Mouse (Mus musculus): Measurements from ENCODE around the gene Gimap3. TPM values are rescaled to one million over a fixed set of nuclear protein-coding genes. Genes with fewer than 3 reads are reported as not detected.

The Gimap3 gene
- polyA plus RNA-seq, 1 experiment from 2014 or later, result 0.75 TPM

DNA sequence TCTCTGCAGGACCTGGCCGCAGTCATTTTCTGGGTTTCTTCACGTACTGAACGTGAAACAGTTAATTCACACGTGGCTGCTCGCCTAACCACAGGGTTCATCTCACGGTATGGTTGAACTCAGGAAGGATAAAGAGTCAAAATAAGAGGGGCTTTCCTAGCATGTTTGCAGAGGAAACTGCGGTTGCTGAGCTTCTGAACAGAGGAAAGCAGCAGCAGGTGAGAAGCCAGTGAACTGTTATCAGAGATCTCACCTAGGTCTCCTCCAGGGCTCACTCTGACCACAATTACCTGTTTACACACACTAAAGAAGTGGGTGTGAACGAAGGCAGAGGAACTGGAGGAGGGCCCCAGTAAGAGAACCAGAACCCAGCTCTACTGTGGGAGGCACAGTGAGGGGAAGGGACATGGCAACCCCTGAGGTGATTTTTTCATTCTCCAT is 37.8 kb downstream of the Gimap3 start:
- Histone ChIP-seq H3K27ac (ENCODE audit: low read depth) (no peak overlapping the region), H3K9ac (replicated peaks) (no peak overlapping the region), H3K4me2 (ENCODE audit: low read depth, low read length) (no peak overlapping the region), H3K9me3 (ENCODE audit: low read length) (no peaks in the 10 kb centered on the region), H3K4me1 (ENCODE audit: insufficient read depth) (no peaks in the 10 kb centered on the region), H3K4me3 (ENCODE audit: low read depth, low read length) (no peak overlapping the region), H3K36me3 (replicated peaks; ENCODE audit: insufficient read depth, low read length) (no peaks in the 10 kb centered on the region), H3K27me3 (ENCODE audit: insufficient read depth, low read length) (no peaks in the 10 kb centered on the region)
- 21% methylated on average over 8 of the region's 8 CpGs for WGBS (ENCODE audit: insufficient replicate concordance)
- no peak for TF ChIP-seq EP300 (IDR thresholded peaks at IDR 0.05; ENCODE audit: low read depth)
- TF ChIP-seq CTCF (IDR thresholded peaks at IDR 0.05; ENCODE audit: low read depth), result no peak
- DNase-seq (no peak), ATAC-seq (no peak)

DNA sequence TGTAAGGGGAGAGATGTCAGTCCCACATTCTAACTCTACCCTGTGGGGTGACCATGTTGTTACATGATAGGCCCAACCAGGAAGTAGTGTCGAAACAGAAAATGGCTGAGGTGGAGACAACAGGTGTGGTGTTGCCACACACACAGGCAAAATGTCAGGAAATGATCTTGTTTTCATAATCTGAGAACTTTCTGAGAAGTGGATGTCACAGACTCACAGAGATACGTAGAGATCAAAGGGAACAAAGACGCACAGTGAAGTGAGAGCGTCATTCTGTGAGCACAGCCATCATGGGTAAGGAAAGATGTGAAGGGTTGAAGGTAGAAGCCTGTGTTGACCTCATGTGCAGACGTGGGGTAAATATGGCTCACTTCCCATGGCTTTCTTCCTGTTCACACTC is 42.9 kb downstream of the Gimap3 start:
- H3K4me3 ChIP-seq (ENCODE audit: low read depth, low read length), result no peak overlapping the region
- no peak for ATAC-seq
- no peak overlapping the region for H3K9ac ChIP-seq (replicated peaks)
- no peak overlapping the region for H3K27ac ChIP-seq (ENCODE audit: low read depth)
- TF ChIP-seq CTCF (IDR thresholded peaks at IDR 0.05; ENCODE audit: low read depth) (no peak), EP300 (IDR thresholded peaks at IDR 0.05; ENCODE audit: low read depth) (no peak)
- H3K4me2 ChIP-seq (ENCODE audit: low read depth, low read length), result no peak overlapping the region
- no peaks in the 10 kb centered on the region for H3K9me3 ChIP-seq (ENCODE audit: low read length)
- H3K36me3 ChIP-seq (replicated peaks; ENCODE audit: insufficient read depth, low read length), result no peaks in the 10 kb centered on the region
- 78% methylated on average over 5 of the region's 5 CpGs for WGBS (ENCODE audit: insufficient replicate concordance)
- no peak for DNase-seq
- no peaks in the 10 kb centered on the region for H3K4me1 ChIP-seq (ENCODE audit: insufficient read depth)
- H3K27me3 ChIP-seq (ENCODE audit: insufficient read depth, low read length), result no peaks in the 10 kb centered on the region

DNA sequence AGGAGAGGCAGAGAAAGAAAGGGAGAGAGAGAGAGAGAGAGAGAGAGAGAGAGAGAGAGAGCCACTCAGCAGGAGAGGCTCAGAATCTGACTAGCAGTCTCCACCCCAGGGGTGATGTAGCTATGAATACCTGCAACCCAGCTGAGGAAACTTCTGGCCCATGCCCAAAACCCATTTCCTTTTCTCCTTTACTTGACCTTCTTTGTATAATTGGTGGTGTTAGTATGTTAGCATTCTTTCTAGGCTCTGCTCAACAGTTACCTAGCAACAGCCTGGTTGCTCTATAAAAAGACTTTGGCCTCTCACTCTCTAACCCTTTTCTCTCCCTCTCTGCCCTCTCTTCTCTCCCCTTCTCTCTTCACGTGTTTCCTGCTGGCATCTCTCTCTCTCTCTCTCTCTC is 45.2 kb downstream of the Gimap3 start:
- Histone ChIP-seq H3K27me3 (ENCODE audit: insufficient read depth, low read length) (no peaks in the 10 kb centered on the region), H3K9me3 (ENCODE audit: low read length) (no peaks in the 10 kb centered on the region), H3K36me3 (replicated peaks; ENCODE audit: insufficient read depth, low read length) (no peaks in the 10 kb centered on the region), H3K4me1 (ENCODE audit: insufficient read depth) (no peaks in the 10 kb centered on the region), H3K9ac (replicated peaks) (no peak overlapping the region), H3K4me3 (ENCODE audit: low read depth, low read length) (no peak overlapping the region), H3K27ac (ENCODE audit: low read depth) (no peak overlapping the region), H3K4me2 (ENCODE audit: low read depth, low read length) (no peak overlapping the region)
- DNase-seq, result no peak
- no peak for TF ChIP-seq EP300 (IDR thresholded peaks at IDR 0.05; ENCODE audit: low read depth)
- TF ChIP-seq CTCF (IDR thresholded peaks at IDR 0.05; ENCODE audit: low read depth), result no peak
- no peak for ATAC-seq
- WGBS (ENCODE audit: insufficient replicate concordance), result 20% methylated on average over 1 of the region's 1 CpGs

DNA sequence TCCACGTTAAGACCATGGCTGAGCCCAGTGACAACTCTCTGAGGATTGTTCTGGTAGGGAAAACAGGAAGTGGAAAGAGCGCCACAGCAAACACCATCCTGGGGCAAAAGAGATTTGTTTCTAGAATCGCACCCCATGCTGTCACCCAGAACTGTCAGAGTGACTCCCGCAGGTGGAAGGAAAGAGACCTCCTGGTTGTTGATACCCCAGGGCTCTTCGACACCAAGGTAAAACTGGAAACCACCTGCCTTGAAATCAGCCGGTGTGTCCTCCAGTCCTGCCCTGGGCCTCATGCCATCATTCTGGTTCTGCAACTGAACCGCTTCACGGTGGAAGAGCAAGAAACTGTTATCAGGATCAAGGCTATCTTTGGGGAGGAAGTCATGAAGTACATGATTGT is 47.2 kb downstream of the Gimap3 start:
- no peaks in the 10 kb centered on the region for H3K27me3 ChIP-seq (ENCODE audit: insufficient read depth, low read length)
- H3K9me3 ChIP-seq (ENCODE audit: low read length), result no peaks in the 10 kb centered on the region
- H3K4me2 ChIP-seq (ENCODE audit: low read depth, low read length), result no peak overlapping the region
- DNase-seq (no peak), ATAC-seq (no peak)
- H3K9ac ChIP-seq (replicated peaks), result no peak overlapping the region
- H3K36me3 ChIP-seq (replicated peaks; ENCODE audit: insufficient read depth, low read length), result no peaks in the 10 kb centered on the region
- no peak for TF ChIP-seq EP300 (IDR thresholded peaks at IDR 0.05; ENCODE audit: low read depth)
- TF ChIP-seq CTCF (IDR thresholded peaks at IDR 0.05; ENCODE audit: low read depth), result no peak
- WGBS (ENCODE audit: insufficient replicate concordance), result 62% methylated on average over 8 of the region's 8 CpGs
- no peaks in the 10 kb centered on the region for H3K4me1 ChIP-seq (ENCODE audit: insufficient read depth)
- no peak overlapping the region for H3K4me3 ChIP-seq (ENCODE audit: low read depth, low read length)
- H3K27ac ChIP-seq (ENCODE audit: low read depth), result no peak overlapping the region

DNA sequence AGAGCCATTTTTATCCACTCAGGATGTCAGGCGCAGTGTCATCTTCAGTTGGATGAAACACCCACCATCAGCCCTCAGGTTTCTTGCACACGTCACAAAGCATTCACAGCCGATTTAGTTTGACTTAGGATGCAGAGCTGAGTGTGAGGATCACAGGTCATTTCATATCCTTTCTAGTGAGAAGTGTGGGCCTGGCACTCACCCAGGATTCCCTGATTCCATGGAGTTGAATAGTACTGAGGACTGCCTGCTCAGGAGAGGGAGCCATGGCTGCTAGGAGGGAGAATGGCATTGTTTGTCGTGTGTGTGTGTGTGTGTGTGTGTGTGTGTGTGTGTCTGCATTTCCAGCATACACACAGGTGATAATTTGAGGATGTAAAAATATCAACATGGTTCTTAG is 50.3 kb downstream of the Gimap3 start:
- H3K27me3 ChIP-seq (ENCODE audit: insufficient read depth, low read length), result no peaks in the 10 kb centered on the region

DNA sequence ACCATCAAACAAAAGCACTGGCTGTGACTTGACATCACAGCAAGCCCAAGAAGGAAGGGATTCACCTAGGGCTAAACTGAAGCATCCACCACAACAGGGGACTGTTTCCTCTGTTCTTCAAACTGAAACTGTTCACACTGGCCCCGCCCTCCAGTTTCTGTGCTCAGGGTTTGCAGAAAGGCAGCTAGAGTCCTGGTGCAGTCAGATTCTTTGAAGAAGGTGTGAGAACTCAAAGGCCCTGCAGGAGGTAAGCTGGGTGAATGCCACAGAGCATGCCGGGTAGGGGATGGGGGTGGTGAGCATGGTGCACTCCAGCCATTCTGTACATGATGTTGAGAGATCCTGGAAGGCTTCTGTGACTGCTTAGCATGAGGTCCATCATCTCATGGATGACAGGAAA is 52.2 kb downstream of the Gimap3 start, which contains the start of the genes Gm28053 and Gimap7:
Gm28053 (plus strand) TSS at position 153 of the 400 bp plus-strand sequence.
Gimap7 (plus strand) TSS at position 167 of the 400 bp plus-strand sequence.
- Histone ChIP-seq H3K36me3 (replicated peaks; ENCODE audit: insufficient read depth, low read length) (no peaks in the 10 kb centered on the region), H3K9me3 (ENCODE audit: low read length) (no peaks in the 10 kb centered on the region), H3K4me2 (ENCODE audit: low read depth, low read length) (no peak within 1 kb of the TSS), H3K4me1 (ENCODE audit: insufficient read depth) (no peaks in the 10 kb centered on the region), H3K27ac (ENCODE audit: low read depth) (no peak within 1 kb of the TSS), H3K9ac (replicated peaks) (no peak within 1 kb of the TSS), H3K4me3 (ENCODE audit: low read depth, low read length) (no peak within 1 kb of the TSS), H3K27me3 (ENCODE audit: insufficient read depth, low read length) (no peaks in the 10 kb centered on the region)
- no peak for ATAC-seq
- WGBS (ENCODE audit: insufficient replicate concordance), result 48% methylated on average over 2 of the region's 2 CpGs
- TF ChIP-seq CTCF (IDR thresholded peaks at IDR 0.05; ENCODE audit: low read depth) (no peak), EP300 (IDR thresholded peaks at IDR 0.05; ENCODE audit: low read depth) (no peak)
- DNase-seq, result no peak

More for the DNA sequence above, 50.3 kb downstream of the Gimap3 start:
- H3K4me2 ChIP-seq (ENCODE audit: low read depth, low read length), result no peak overlapping the region
- H3K4me1 ChIP-seq (ENCODE audit: insufficient read depth), result no peaks in the 10 kb centered on the region
- WGBS (ENCODE audit: insufficient replicate concordance), result 81% methylated on average over 4 of the region's 4 CpGs
- no peaks in the 10 kb centered on the region for H3K36me3 ChIP-seq (replicated peaks; ENCODE audit: insufficient read depth, low read length)
- no peak overlapping the region for H3K4me3 ChIP-seq (ENCODE audit: low read depth, low read length)
- DNase-seq (no peak), ATAC-seq (no peak)
- no peak overlapping the region for H3K27ac ChIP-seq (ENCODE audit: low read depth)
- no peak overlapping the region for H3K9ac ChIP-seq (replicated peaks)
- no peaks in the 10 kb centered on the region for H3K9me3 ChIP-seq (ENCODE audit: low read length)
- TF ChIP-seq EP300 (IDR thresholded peaks at IDR 0.05; ENCODE audit: low read depth) (no peak), CTCF (IDR thresholded peaks at IDR 0.05; ENCODE audit: low read depth) (no peak)

Other genes with a start within 250 kb of the Gimap3 start
- 1.1 and 1.2 TPM in 2 replicates for gene Atp6v0e2, start 233.2 kb downstream of the Gimap3 start, polyA plus RNA-seq (2015; fragmentation: Nextera tagmentation; extraction: Ambion mirVana)
- 2.4 and 2.7 TPM in 2 replicates for gene Lrrc61, start 216.1 kb downstream of the Gimap3 start, polyA plus RNA-seq (2015; fragmentation: Nextera tagmentation; extraction: Ambion mirVana)
- 485 and 531 TPM in 2 replicates for gene Rarres2, start 198.1 kb downstream of the Gimap3 start, polyA plus RNA-seq (2015; fragmentation: Nextera tagmentation; extraction: Ambion mirVana)
- not detected in 2 replicates for gene Gm45021, start 181.2 kb downstream of the Gimap3 start, polyA plus RNA-seq (2015; fragmentation: Nextera tagmentation; extraction: Ambion mirVana)
- 14.4 and 14.8 TPM in 2 replicates for gene Repin1, start 177.0 kb downstream of the Gimap3 start, polyA plus RNA-seq (2015; fragmentation: Nextera tagmentation; extraction: Ambion mirVana)
- not detected in 2 replicates for gene Gm44965, start 176.9 kb downstream of the Gimap3 start, polyA plus RNA-seq (2015; fragmentation: Nextera tagmentation; extraction: Ambion mirVana)
- 0.93 and 1.8 TPM in 2 replicates for gene Zfp775, start 168.8 kb downstream of the Gimap3 start, polyA plus RNA-seq (2015; fragmentation: Nextera tagmentation; extraction: Ambion mirVana)
- 0.16 and 0.20 TPM in 2 replicates for gene AI854703, start 144.1 kb downstream of the Gimap3 start, polyA plus RNA-seq (2015; fragmentation: Nextera tagmentation; extraction: Ambion mirVana)
- gene Gimap8, start 123.6 kb downstream of the Gimap3 start, polyA plus RNA-seq (2015; fragmentation: Nextera tagmentation; extraction: Ambion mirVana), result 1.1 TPM in 2 replicates
- 10.2 and 10.9 TPM in 2 replicates for gene Gimap9, start 94.7 kb downstream of the Gimap3 start, polyA plus RNA-seq (2015; fragmentation: Nextera tagmentation; extraction: Ambion mirVana)
- gene Gimap4, start 86.3 kb downstream of the Gimap3 start, polyA plus RNA-seq (2015; fragmentation: Nextera tagmentation; extraction: Ambion mirVana), result 13.5 and 14.5 TPM in 2 replicates
- gene Gimap6, start 62.6 kb downstream of the Gimap3 start, polyA plus RNA-seq (2015; fragmentation: Nextera tagmentation; extraction: Ambion mirVana), result 12.2 and 12.5 TPM in 2 replicates
- gene Gm28053, start 52.2 kb downstream of the Gimap3 start, polyA plus RNA-seq (2015; fragmentation: Nextera tagmentation; extraction: Ambion mirVana), result 1.1 TPM in 1 of 2 replicates, not detected in the other
- gene Gimap7, start 52.2 kb downstream of the Gimap3 start, polyA plus RNA-seq (2015; fragmentation: Nextera tagmentation; extraction: Ambion mirVana), result 0.59 and 0.65 TPM in 2 replicates
- gene Gimap1, start 31.8 kb downstream of the Gimap3 start, polyA plus RNA-seq (2015; fragmentation: Nextera tagmentation; extraction: Ambion mirVana), result 9.2 and 10.0 TPM in 2 replicates
- 4.7 and 5.9 TPM in 2 replicates for gene Gimap5, start 24.7 kb downstream of the Gimap3 start, polyA plus RNA-seq (2015; fragmentation: Nextera tagmentation; extraction: Ambion mirVana)
- 174 and 198 TPM in 2 replicates for gene Tmem176a, start 70.1 kb upstream of the Gimap3 start, polyA plus RNA-seq (2015; fragmentation: Nextera tagmentation; extraction: Ambion mirVana)
- 255 and 270 TPM in 2 replicates for gene Tmem176b, start 70.6 kb upstream of the Gimap3 start, polyA plus RNA-seq (2015; fragmentation: Nextera tagmentation; extraction: Ambion mirVana)
- 0.11 TPM in 2 replicates for gene Aoc1, start 102.0 kb upstream of the Gimap3 start, polyA plus RNA-seq (2015; fragmentation: Nextera tagmentation; extraction: Ambion mirVana)
- not detected in 2 replicates for gene 1600015I10Rik, start 159.0 kb upstream of the Gimap3 start, polyA plus RNA-seq (2015; fragmentation: Nextera tagmentation; extraction: Ambion mirVana)
- gene Doxl2, start 204.1 kb upstream of the Gimap3 start, polyA plus RNA-seq (2015; fragmentation: Nextera tagmentation; extraction: Ambion mirVana), result not detected in 2 replicates
- not detected in 2 replicates for gene Svs1, start 216.0 kb upstream of the Gimap3 start, polyA plus RNA-seq (2015; fragmentation: Nextera tagmentation; extraction: Ambion mirVana)